Mouse (Mus musculus): ENCODE data around the gene Padi4.

GRCm38 (mm10) chr4:140743086-140743485, 30.9 kb downstream of the Padi4 start:
- TF ChIP-seq CTCF (IDR thresholded peaks at IDR 0.05; ENCODE audit: extremely low read depth, insufficient read length, insufficient replicate concordance, low read depth, low read length) (no peak), POLR2A (IDR thresholded peaks at IDR 0.05; ENCODE audit: low read depth, low read length) (no peak)
